Mouse (Mus musculus) hindbrain, embryonic 13.5 days (tissue): ENCODE measurements around the gene Tmem37. TPM values are rescaled to one million over a fixed set of nuclear protein-coding genes. Genes with fewer than 3 reads are reported as not detected.

Experiments
- ATAC-seq: fragments of 200-750 bp; cut with Nextera tagmentation; 2 replicates; pipeline ENCODE4 v1.8.0; 2017; ENCODE audit warnings: moderate TSS enrichment; ENCODE audit not compliant: low FRiP score
- H3K27ac ChIP-seq: fragments of 300-500 bp; sonication (generic); 2 replicates; pipeline ENCODE4 v1.5.1; 2015; ENCODE audit warnings: inconsistent platforms, mild to moderate bottlenecking, moderate library complexity
- H3K27me3 ChIP-seq: fragments of 300-500 bp; sonication (generic); 2 replicates; pipeline ENCODE4 v1.6.1; 2015; ENCODE audit warnings: mild to moderate bottlenecking, inconsistent platforms
- H3K36me3 ChIP-seq: fragments of 300-500 bp; sonication (generic); 2 replicates; pipeline ENCODE4 v1.6.1; 2015; ENCODE audit warnings: mild to moderate bottlenecking, inconsistent platforms
- H3K4me1 ChIP-seq: fragments of 300-500 bp; sonication (generic); replicated peaks from 2 replicates; pipeline ENCODE4 v1.6.1; 2015; ENCODE audit warnings: inconsistent platforms
- H3K4me2 ChIP-seq: fragments of 300-500 bp; sonication (generic); 2 replicates; pipeline ENCODE4 v1.6.1; 2015; ENCODE audit warnings: inconsistent platforms, mild to moderate bottlenecking, moderate library complexity
- H3K4me3 ChIP-seq: fragments of 300-500 bp; sonication (generic); 2 replicates; pipeline ENCODE4 v1.5.1; 2015; ENCODE audit warnings: mild to moderate bottlenecking, inconsistent platforms
- H3K9ac ChIP-seq: fragments of 300-500 bp; sonication (generic); 2 replicates; pipeline ENCODE4 v1.6.1; 2015; ENCODE audit warnings: mild to moderate bottlenecking, inconsistent platforms
- H3K9me3 ChIP-seq: fragments of 300-500 bp; sonication (generic); 2 replicates; pipeline ENCODE4 v1.6.1; 2016; ENCODE audit warnings: inconsistent platforms
- WGBS: fragments of 180-500 bp; shearing (Covaris S2); methylation state at CpG from one replicate; pipeline ENCODE4 v1.1.7; 2015; 5-methylcytosine and 5-hydroxymethylcytosine counted together
- polyA plus RNA-seq: library from polyadenylated mRNA; unstranded; fragments of >200 nt; fragmentation: Nextera tagmentation; extraction: Ambion mirVana; gene quantifications from 2 replicates; pipeline ENCODE4 v1.2.1, GENCODE M21; 2015

The Tmem37 gene
- polyA plus RNA-seq, 1 experiment from 2014 or later = 8.0 TPM

DNA sequence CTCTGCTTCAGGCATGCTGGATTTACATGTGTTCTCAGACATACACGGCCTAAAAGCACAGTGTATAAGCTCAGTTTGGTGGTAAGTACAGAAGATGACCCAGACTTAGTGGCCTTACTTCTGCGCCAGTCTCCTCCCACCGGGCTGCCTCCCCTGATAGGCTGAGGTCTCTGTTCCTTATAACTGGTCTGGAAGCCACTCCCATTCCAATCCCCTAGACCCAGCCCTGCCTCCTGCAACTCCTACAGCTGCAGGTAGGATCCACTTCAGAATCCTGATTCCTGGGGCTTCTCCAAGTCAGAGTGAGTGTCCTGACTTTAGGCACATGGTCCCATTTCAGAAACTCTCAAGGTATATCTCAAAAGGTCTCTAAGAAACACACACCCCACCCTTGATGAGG is 11.8 kb upstream of the Tmem37 start:
- Histone ChIP-seq H3K36me3 (no peaks in the 10 kb centered on the region), H3K27ac (no peak overlapping the region), H3K4me3 (no peak overlapping the region), H3K9ac (no peak overlapping the region), H3K9me3 (no peaks in the 10 kb centered on the region), H3K4me2 (no peak overlapping the region), H3K27me3 (no peaks in the 10 kb centered on the region), H3K4me1 (no peaks in the 10 kb centered on the region)
- no peak for ATAC-seq
- WGBS = 66% methylated on average over 3 of the region's 3 CpGs

DNA sequence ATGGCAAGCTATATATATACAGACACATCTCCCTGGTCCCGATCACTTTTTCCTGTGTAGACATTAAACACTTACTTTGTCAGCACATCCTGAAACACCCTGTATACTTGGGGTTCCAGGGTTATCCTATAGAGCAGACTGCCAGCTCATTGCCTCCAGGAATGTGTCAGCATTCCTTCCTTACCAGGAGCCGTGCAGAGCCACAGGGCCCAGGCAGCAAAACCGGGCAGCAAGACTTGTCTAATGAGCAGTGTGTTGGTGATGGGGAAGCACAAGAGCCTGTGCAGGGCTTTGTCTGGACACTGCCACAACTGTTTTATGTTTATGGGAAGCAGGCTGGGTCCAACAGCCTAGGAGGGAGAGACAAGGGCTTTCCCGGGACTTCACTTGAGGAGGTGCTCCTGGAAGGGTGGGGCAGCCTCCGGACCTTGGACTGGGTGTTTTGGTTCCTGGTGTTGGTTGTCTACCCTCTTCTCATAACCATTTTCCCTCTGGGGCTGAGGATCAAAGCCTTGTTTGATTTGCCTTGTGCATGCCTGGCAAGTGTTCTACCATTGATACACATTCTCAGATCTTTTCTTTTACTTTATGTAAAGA is 10.1 kb upstream of the Tmem37 start:
- WGBS = 63% methylated on average over 5 of the region's 5 CpGs
- no peak overlapping the region for H3K27ac ChIP-seq
- no peaks in the 10 kb centered on the region for H3K9me3 ChIP-seq

DNA sequence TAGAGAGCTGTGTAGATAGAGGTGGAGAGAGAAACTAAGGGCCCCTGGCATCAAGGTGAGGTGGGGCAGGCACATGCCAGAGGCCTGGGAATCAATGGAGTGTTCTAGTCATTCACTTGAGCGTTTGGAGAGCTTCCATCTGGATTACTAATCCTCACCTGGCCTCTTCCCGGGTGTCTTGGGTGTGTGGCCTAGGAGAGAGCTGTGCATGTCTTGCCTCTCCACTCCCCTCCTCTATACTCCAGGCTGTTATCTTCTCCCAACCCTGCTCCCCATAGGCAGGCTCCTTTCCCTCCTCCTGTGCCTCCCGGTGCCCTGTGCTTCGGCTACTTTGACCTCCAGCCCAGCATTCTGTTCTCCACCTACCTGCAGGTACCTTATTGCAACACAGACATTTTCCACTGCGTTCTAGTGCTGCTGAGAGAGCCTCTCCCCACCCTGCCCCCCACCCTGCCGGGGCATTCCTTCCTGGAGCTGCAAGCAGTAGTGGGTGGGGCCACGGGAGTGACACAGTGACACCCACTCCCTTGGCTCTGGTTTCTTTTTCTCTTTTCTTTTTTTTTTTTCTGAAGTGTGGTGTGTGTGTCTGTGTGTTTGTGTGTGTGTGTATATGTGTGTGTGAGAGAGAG is 9.2 kb upstream of the Tmem37 start:
- 48% methylated on average over 7 of the region's 7 CpGs for WGBS
- H3K4me2 ChIP-seq = no peak overlapping the region
- H3K9me3 ChIP-seq = no peaks in the 10 kb centered on the region
- H3K27me3 ChIP-seq = no peaks in the 10 kb centered on the region
- no peak overlapping the region for H3K4me3 ChIP-seq
- no peaks in the 10 kb centered on the region for H3K36me3 ChIP-seq
- no peak overlapping the region for H3K27ac ChIP-seq
- no peak overlapping the region for H3K9ac ChIP-seq
- H3K4me1 ChIP-seq = 0 out of 2 replicates have a peak, but pooled peaks cover 1% of the 10 kb centered on the region
- ATAC-seq = no peak

More for the DNA sequence above, 10.1 kb upstream of the Tmem37 start:
- H3K9ac ChIP-seq = no peak overlapping the region
- H3K4me3 ChIP-seq = no peak overlapping the region
- no peaks in the 10 kb centered on the region for H3K36me3 ChIP-seq
- no peaks in the 10 kb centered on the region for H3K4me1 ChIP-seq
- ATAC-seq = no peak
- H3K27me3 ChIP-seq = no peaks in the 10 kb centered on the region
- H3K4me2 ChIP-seq = no peak overlapping the region

DNA sequence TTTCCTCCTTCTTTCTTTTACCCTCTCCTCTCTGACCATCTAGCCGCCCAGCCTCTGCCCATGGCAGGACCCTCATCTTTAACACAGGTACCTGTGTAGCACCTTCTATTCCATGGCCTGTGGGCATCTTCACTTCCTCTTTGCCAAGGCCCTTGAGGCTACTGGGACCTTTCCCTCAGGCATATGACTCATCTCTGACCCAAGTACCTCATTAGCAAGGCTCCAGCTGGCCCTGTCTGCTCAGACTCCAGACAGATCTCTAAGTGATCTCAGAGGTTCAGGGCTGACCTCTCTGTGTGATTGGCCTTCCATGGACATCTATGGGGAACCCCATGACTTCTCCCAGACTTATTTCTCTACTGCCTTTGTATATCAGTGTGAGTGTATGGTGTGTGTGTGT is 6.8 kb upstream of the Tmem37 start:
- Histone ChIP-seq H3K4me3 (no peak overlapping the region), H3K27ac (no peak overlapping the region), H3K9ac (no peak overlapping the region), H3K4me1 (0 out of 2 replicates have a peak, but pooled peaks cover 6% of the 10 kb centered on the region), H3K4me2 (no peak overlapping the region), H3K9me3 (no peaks in the 10 kb centered on the region), H3K36me3 (no peaks in the 10 kb centered on the region), H3K27me3 (peaks cover 6% of the 10 kb centered on the region; the same call in 1 of the 2 replicates)
- 100% methylated on average over 1 of the region's 1 CpGs for WGBS
- no peak for ATAC-seq

DNA sequence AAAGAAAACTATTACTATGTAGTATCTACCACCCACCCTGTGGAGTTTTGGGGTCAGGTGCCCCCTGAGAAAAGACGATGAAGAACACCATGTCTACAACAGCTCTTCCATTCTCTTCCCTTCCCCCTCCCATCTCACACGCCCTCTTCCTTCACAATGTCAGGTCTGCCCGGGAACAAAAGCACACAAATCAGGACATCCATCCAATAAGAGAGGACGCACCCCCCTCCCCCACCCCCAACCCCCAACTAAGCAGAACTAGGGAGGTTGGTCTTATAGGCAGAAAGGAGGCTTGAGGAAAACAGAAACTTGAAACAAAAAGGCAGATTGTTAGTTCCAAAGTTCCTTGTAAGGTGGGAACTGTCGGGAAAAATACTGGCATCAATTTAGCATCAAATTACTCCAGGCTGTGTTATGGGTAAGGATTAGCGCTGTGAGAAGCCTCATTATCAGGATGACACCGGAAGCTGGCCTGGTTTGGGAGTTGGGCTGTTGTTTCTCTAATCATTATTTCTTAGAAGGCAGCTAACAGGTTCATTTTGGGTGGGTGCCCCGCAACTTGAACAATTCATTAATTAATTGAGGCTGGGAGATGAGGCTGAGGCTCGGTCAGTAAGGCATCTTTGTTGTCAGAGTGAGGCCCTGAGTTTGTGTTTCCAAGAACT is 4.0 kb upstream of the Tmem37 start:
- no peak for ATAC-seq
- WGBS = 19% methylated on average over 9 of the region's 9 CpGs

DNA sequence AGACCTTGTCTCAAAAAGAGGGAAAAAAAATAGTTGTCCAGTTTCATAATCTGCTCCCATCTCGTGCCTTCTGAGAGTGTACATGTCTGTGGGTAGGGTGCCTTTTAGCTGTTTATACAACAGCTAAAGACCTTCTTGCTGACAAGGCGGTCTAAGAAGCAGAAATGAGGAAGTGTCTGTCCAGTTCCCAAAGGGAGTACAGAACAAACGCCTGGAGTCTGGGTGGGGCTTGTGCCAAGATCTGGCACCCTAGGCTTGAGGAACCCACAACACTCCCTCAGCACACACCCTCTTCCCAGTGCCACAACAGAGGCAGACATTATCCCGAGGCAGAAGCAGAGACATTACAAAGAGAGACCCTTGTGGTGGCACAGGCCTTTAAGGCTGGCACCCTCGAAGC is 1.6 kb upstream of the Tmem37 start:
- no peak overlapping the region for H3K4me2 ChIP-seq
- peaks cover 51% of the 10 kb centered on the region for H3K27me3 ChIP-seq

More for the DNA sequence above, 4.0 kb upstream of the Tmem37 start:
- Histone ChIP-seq H3K4me3 (no peak overlapping the region), H3K9ac (no peak overlapping the region), H3K4me2 (no peak overlapping the region), H3K36me3 (no peaks in the 10 kb centered on the region), H3K4me1 (peaks cover 21% of the 10 kb centered on the region), H3K27ac (no peak overlapping the region), H3K27me3 (peaks cover 32% of the 10 kb centered on the region), H3K9me3 (no peaks in the 10 kb centered on the region)

DNA sequence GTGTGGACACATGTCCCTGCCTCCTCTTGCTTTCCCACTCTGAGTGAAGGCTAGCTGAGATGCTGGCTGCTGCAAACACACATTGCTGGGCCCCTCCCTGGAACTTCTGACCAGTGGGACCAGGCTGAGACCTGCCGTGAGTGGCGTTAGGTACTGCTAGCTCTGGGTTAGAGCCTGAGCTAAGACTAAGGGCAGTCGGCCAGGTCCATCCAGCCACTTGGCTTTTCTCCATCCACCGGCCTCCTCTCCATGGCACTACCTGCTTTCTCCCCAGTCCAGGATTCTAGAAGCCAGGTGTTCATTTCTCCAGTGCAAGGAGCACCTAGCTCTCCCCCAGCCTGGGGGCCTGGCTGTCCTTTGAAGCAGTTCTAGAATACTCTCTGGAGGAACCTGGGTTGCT is 1.1 kb upstream of the Tmem37 start:
- Histone ChIP-seq H3K9me3 (no peaks in the 10 kb centered on the region), H3K27ac (no peak overlapping the region), H3K4me2 (no peak overlapping the region), H3K36me3 (no peaks in the 10 kb centered on the region), H3K4me3 (no peak overlapping the region), H3K9ac (no peak overlapping the region), H3K27me3 (peaks cover 51% of the 10 kb centered on the region), H3K4me1 (peaks cover 25% of the 10 kb centered on the region)
- WGBS = 83% methylated on average over 4 of the region's 4 CpGs
- ATAC-seq = no peak

More for the DNA sequence above, 1.6 kb upstream of the Tmem37 start:
- no peaks in the 10 kb centered on the region for H3K36me3 ChIP-seq
- H3K4me3 ChIP-seq = no peak overlapping the region
- ATAC-seq = no peak
- peaks cover 25% of the 10 kb centered on the region for H3K4me1 ChIP-seq
- H3K27ac ChIP-seq = no peak overlapping the region
- WGBS = 83% methylated on average over 5 of the region's 5 CpGs
- no peaks in the 10 kb centered on the region for H3K9me3 ChIP-seq
- H3K9ac ChIP-seq = no peak overlapping the region

DNA sequence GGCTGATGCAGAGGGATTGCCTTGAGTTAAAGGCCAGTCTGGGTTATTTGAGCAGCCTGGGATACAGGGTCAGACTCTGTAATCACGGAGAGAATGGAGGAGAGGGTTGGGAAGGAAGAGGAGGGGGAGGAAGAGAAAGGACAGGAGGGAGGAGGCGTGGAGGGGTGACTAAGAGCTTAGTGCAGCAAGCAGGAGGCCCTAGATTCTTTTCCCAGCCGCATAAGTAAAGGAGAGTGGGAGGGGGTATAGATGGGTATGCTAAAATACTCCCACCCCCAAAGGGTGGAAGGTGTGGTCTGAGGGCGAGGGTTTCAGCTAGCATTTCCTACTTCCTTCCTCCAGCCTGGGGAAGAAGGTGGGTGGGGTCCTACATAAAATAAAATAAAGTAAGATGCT is 431 bp upstream of the Tmem37 start:
- H3K9me3 ChIP-seq = no peaks in the 10 kb centered on the region
- no peak for ATAC-seq
- peak overlapping the region; percentile 76 for H3K4me2 ChIP-seq
- no peak overlapping the region for H3K4me3 ChIP-seq
- H3K4me1 ChIP-seq = peaks cover 25% of the 10 kb centered on the region
- H3K27ac ChIP-seq = no peak overlapping the region
- peaks cover 51% of the 10 kb centered on the region for H3K27me3 ChIP-seq
- H3K9ac ChIP-seq = no peak overlapping the region
- WGBS = 24% methylated on average over 4 of the region's 4 CpGs
- no peaks in the 10 kb centered on the region for H3K36me3 ChIP-seq

DNA sequence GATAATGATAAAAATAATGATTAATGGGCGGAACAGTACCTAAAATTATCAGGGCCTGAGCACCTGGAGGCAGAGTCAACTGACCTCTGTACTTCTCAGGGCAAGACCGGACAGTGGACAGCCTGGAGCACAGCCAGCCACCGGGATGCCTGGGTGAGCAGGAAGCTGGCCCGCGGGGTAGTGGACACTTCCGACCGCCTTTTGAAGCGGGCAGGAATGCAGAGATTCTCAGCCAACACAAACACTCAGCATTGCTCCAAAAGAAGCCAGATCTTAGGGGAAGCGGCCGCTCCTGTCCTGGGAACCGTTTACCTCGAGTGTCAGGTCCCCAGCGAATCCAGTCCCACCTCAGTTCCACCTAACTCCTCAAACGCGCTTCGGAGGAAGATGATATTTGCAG is 974 bp downstream of the Tmem37 start:
- H3K4me1 ChIP-seq = peaks cover 22% of the 10 kb centered on the region
- 19% methylated on average over 16 of the region's 16 CpGs for WGBS
- peak overlapping the region; percentile 46 for H3K9ac ChIP-seq

DNA sequence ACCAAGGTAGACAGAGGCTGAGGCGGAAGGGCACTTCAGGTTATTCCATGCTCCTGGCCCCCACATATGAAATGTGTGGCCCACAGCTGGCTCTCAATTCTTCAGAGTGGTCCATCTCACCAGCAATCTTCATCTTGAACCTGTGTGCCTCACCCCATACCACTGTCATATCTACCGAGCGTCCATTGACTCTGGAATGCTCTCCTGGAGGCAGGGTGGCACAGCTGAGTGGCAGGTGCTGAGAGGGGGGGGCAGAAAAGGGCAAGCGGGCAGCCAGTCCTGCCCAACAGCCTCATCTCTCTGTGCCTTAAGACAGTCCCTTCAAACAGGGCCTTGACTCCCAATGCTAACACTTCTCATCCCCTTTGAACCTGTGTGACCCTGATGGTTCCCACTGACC is 2.7 kb downstream of the Tmem37 start:
- H3K9ac ChIP-seq = no peak overlapping the region
- no peak overlapping the region for H3K27ac ChIP-seq
- no peaks in the 10 kb centered on the region for H3K36me3 ChIP-seq
- peaks cover 48% of the 10 kb centered on the region for H3K27me3 ChIP-seq
- ATAC-seq = no peak
- no peak overlapping the region for H3K4me2 ChIP-seq
- WGBS = 93% methylated on average over 4 of the region's 4 CpGs
- H3K4me3 ChIP-seq = no peak overlapping the region
- peaks cover 20% of the 10 kb centered on the region for H3K4me1 ChIP-seq
- no peaks in the 10 kb centered on the region for H3K9me3 ChIP-seq

More for the DNA sequence above, 974 bp downstream of the Tmem37 start:
- peak overlapping the region; percentile 41 for H3K4me3 ChIP-seq
- ATAC-seq = no peak
- no peak overlapping the region for H3K27ac ChIP-seq
- H3K9me3 ChIP-seq = no peaks in the 10 kb centered on the region
- peaks cover 51% of the 10 kb centered on the region for H3K27me3 ChIP-seq
- peak overlapping the region; percentile 76 for H3K4me2 ChIP-seq
- no peaks in the 10 kb centered on the region for H3K36me3 ChIP-seq

DNA sequence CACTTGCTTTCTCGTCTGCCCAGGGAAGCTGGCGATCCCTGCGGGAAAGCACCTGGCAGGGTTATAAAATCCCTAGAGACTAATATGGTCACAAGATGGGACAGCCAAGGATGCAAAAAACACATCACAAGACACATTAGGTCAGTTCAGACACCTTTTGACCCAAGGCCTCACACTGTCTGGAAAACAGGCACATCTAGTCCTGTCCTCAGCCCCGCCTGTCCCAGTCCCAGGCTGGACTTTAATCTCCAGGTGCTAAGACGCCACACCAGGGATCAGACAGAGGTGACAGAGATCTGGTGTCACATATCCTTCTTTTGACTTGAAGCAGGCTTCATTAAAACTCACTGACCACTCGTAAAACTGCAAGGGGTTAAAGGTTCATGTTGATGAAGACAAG is 3.7 kb downstream of the Tmem37 start:
- WGBS = 71% methylated on average over 6 of the region's 6 CpGs
- Histone ChIP-seq H3K4me2 (no peak overlapping the region), H3K9me3 (no peaks in the 10 kb centered on the region), H3K36me3 (no peaks in the 10 kb centered on the region), H3K4me3 (no peak overlapping the region), H3K27me3 (peaks cover 41% of the 10 kb centered on the region), H3K27ac (no peak overlapping the region), H3K4me1 (peaks cover 20% of the 10 kb centered on the region), H3K9ac (no peak overlapping the region)
- ATAC-seq = no peak

DNA sequence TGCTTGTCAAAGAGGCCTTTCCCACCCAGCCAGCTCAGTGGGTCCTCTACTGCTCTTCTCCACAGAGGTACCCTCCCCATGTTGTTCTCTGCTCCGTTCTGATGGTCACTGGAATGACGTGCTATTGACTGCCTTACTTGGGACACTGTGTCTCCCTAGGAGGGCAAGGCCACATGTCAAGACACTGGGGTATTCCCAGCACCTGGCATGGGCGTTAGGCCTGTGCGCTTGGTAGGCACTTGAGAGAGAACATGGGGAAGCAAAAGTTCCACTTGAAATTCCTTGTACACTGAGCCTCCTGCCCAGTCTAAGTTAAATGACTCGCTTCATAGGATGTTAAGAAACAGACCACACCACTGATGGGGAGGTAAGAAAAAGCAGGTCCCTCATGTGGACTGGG is 4.8 kb downstream of the Tmem37 start:
- H3K36me3 ChIP-seq = no peaks in the 10 kb centered on the region
- H3K9ac ChIP-seq = no peak overlapping the region
- no peak overlapping the region for H3K4me3 ChIP-seq
- no peak for ATAC-seq
- no peak overlapping the region for H3K27ac ChIP-seq
- peaks cover 16% of the 10 kb centered on the region for H3K4me1 ChIP-seq
- 82% methylated on average over 5 of the region's 5 CpGs for WGBS
- H3K4me2 ChIP-seq = no peak overlapping the region
- peaks cover 31% of the 10 kb centered on the region for H3K27me3 ChIP-seq
- no peaks in the 10 kb centered on the region for H3K9me3 ChIP-seq

DNA sequence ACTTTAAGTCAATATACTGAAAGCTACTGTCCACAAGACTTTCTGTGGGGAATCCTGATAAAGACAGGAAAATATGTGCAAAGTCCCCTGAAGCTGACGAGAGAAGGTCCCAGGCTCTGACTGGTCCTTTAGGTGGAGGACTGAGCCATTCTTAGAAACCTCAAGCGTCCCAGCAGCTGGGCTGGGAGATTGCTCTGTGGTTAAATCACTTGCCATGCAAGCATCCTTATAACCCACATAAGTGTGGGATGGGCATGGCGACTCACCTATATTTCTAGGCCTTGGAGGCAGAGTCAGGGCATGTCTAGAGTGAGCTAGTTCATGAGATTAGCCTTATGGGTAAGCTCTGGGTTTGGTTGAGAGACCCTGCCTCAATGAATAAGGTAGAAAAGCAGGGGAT is 7.2 kb downstream of the Tmem37 start:
- WGBS = 83% methylated on average over 3 of the region's 3 CpGs
- no peak overlapping the region for H3K4me3 ChIP-seq
- H3K4me1 ChIP-seq = no peaks in the 10 kb centered on the region
- no peak for ATAC-seq
- no peak overlapping the region for H3K27ac ChIP-seq
- no peaks in the 10 kb centered on the region for H3K36me3 ChIP-seq
- no peaks in the 10 kb centered on the region for H3K9me3 ChIP-seq
- H3K9ac ChIP-seq = no peak overlapping the region
- no peak overlapping the region for H3K4me2 ChIP-seq
- peaks cover 6% of the 10 kb centered on the region; the same call in 1 of the 2 replicates for H3K27me3 ChIP-seq
